Mouse (Mus musculus) skeletal muscle tissue, postnatal 0 days (tissue): Measurements from ENCODE around the gene Olfr763. TPM values are rescaled to one million over a fixed set of nuclear protein-coding genes. Genes with fewer than 3 reads are reported as not detected.

Experiments
- polyA plus RNA-seq: library from polyadenylated mRNA; unstranded; fragments of >200 nt; fragmentation: Nextera tagmentation; extraction: Ambion mirVana; gene quantifications from 2 replicates; pipeline ENCODE4 v1.2.1, GENCODE M21; 2015

The Olfr763 gene
- not detected in 2 replicates for polyA plus RNA-seq

DNA sequence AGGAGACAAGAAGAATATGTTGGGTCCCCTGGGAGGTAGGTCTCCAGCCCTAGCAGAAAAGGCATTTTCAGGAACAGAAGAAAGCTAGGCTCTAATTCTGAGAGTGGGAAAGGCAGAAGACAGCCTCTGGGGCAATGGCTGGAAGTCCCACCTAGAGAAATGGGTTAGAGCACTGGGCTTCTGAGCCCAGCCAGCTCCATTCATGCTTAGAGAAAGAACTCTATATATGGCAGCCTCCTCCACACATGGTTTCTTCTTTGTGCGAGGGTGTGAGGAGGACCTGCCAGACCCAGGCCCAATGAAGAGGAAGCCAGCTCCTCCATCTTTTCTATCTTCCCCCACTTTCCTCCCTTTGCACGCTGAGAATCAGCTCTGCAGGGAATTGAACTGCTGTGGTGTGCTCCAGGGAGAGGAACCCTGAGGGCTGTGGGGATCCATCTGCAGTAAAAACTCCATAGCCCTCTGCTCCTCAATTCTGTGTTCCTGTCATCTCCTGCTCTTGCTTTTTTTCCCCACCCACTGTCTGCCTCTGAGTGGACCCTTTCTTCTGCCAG is at the start of gene Olfr763:
TSS of gene Olfr763 (plus strand) at position 504 of the 554 bp plus-strand sequence.

DNA sequence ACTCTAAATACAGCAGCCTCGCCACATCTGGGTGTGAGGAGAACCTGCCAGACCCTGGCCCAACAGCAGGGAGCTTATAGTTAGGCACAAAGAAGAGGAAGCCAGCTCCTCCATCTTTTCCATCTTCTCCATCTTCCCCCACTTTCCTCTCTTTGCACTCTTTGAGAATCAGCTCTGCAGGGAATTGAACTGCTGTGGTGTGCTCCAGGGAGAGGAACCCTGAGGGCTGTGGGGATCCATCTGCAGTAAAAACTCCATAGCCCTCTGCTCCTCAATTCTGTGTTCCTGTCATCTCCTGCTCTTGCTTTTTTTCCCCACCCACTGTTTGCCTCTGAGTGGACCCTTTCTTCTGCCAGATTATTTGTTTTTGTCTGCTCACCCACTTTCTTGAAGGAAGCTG is 21.5 kb upstream of the Olfr763 start, which contains the start of gene Olfr9:
TSS of gene Olfr9 (plus strand) at position 301 of the 400 bp plus-strand sequence.

DNA sequence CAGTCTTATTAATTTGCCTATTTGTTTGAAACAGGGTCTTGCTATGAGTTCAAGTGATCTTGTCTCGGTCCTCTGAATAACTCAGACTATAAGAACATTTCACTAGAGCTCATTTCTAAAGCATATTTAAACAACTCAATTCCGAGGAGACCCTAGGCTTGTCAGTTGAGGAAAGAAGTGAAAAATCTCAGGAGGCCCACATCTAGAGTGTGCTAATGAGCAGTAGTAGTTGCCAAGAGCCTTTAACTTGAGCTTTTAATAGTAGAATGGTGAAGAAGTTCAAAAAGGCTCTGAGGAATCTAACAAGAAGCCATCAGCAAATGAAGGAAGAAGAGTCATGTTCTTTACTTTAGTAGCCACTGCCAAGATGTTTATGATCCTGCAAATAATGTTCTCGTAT is 29.2 kb downstream of the Olfr763 start, which contains the start of gene Olfr764-ps1:
TSS of gene Olfr764-ps1 (minus strand) at position 101 of the 400 bp plus-strand sequence.

DNA sequence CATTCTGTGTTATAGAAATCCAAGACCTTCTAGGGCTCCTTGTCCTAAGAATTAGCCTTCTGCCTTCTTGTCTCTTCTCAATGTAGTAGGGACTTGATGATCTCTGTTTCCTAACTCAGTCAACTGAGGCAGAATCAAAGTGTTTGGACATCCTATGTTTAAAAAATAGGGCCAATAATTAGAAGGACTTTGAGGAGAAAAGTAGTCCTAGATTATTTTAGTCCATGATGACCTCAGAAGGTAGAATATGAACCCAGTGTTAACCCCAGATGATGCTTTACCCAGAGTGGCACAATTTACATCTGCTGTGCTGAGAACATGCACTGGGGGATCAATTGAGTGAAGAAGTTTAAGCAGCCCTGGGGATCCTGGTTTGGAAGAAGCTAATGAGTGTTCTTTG is 39.3 kb downstream of the Olfr763 start, which contains the start of gene Olfr765:
TSS of gene Olfr765 (minus strand) at position 101 of the 400 bp plus-strand sequence.

Other genes with a start within 250 kb of the Olfr763 start
- 0.99 and 2.1 TPM in 2 replicates for gene Mmp19, start 219.9 kb upstream of the Olfr763 start, polyA plus RNA-seq
- 28.7 TPM in 2 replicates for gene Dnajc14, start 206.7 kb upstream of the Olfr763 start, polyA plus RNA-seq
- 11.2 and 11.9 TPM in 2 replicates for gene Tmem198b, start 206.4 kb upstream of the Olfr763 start, polyA plus RNA-seq
- gene Sarnp, start 193.5 kb upstream of the Olfr763 start, polyA plus RNA-seq = 85.9 and 110 TPM in 2 replicates
- gene Ormdl2, start 189.1 kb upstream of the Olfr763 start, polyA plus RNA-seq = 14.4 and 18.7 TPM in 2 replicates
- gene Gdf11, start 119.1 kb upstream of the Olfr763 start, polyA plus RNA-seq = 1.7 and 2.1 TPM in 2 replicates
- 697 and 764 TPM in 2 replicates for gene Cd63, start 109.8 kb upstream of the Olfr763 start, polyA plus RNA-seq
- gene Rdh5, start 87.9 kb upstream of the Olfr763 start, polyA plus RNA-seq = 15.9 and 16.8 TPM in 2 replicates
- 280 and 296 TPM in 2 replicates for gene Bloc1s1, start 86.8 kb upstream of the Olfr763 start, polyA plus RNA-seq
- 80.0 and 81.3 TPM in 2 replicates for gene Itga7, start 77.0 kb upstream of the Olfr763 start, polyA plus RNA-seq
- gene Mettl7b, start 49.8 kb upstream of the Olfr763 start, polyA plus RNA-seq = 0.12 and 1.8 TPM in 2 replicates
- not detected in 2 replicates for gene Olfr9, start 21.4 kb upstream of the Olfr763 start, polyA plus RNA-seq
- gene Olfr764-ps1, start 29.1 kb downstream of the Olfr763 start, polyA plus RNA-seq = not detected in 2 replicates
- gene Olfr765, start 39.2 kb downstream of the Olfr763 start, polyA plus RNA-seq = not detected in 2 replicates
- gene Olfr766-ps1, start 58.2 kb downstream of the Olfr763 start, polyA plus RNA-seq = not detected in 2 replicates
- gene Olfr767, start 72.1 kb downstream of the Olfr763 start, polyA plus RNA-seq = not detected in 2 replicates
- gene Olfr768, start 88.6 kb downstream of the Olfr763 start, polyA plus RNA-seq = not detected in 2 replicates
- not detected in 2 replicates for gene Olfr769, start 107.1 kb downstream of the Olfr763 start, polyA plus RNA-seq
- not detected in 2 replicates for gene Olfr770, start 128.2 kb downstream of the Olfr763 start, polyA plus RNA-seq
- gene Olfr771, start 154.0 kb downstream of the Olfr763 start, polyA plus RNA-seq = not detected in 2 replicates
- not detected in 2 replicates for gene Olfr772, start 167.1 kb downstream of the Olfr763 start, polyA plus RNA-seq
- gene Olfr773, start 176.6 kb downstream of the Olfr763 start, polyA plus RNA-seq = not detected in 2 replicates
- gene Olfr774, start 225.4 kb downstream of the Olfr763 start, polyA plus RNA-seq = not detected in 2 replicates
- gene Olfr775, start 237.6 kb downstream of the Olfr763 start, polyA plus RNA-seq = not detected in 2 replicates
- not detected in 2 replicates for gene Olfr776, start 248.3 kb downstream of the Olfr763 start, polyA plus RNA-seq